Mouse (Mus musculus): ENCODE measurements around the gene Washc3.

GRCm38 (mm10) chr10:88167438-88168077 is 33.3 kb upstream of the Washc3 start:
- TF ChIP-seq TAL1 (IDR thresholded peaks at IDR 0.05; ENCODE audit: low read length) = no peak
- TF ChIP-seq GATA1 (IDR thresholded peaks at IDR 0.05; ENCODE audit: low read length) = no peak
